21 mouse cellular contexts compared by ENCODE assay signal in genomic region chr12:111699542-111699941, GRCm38 (mm10). TPM values are rescaled to one million over a fixed set of nuclear protein-coding genes. Genes with fewer than 3 reads are reported as not detected.
DNase-seq lines count a peak whose midpoint lies in the region; ATAC-seq lines count a peak whose summit lies in the region.
"Had no signal": no experiment of that assay in that cellular context is flagged by ENCODE, and none has a peak within 500 bp of the region (broad histone marks: within the 10 kb centered on the region; RNA-seq: fewer than 3 reads in every experiment).

No protein-coding gene starts in this region.

- peak overlapping the region; percentile 20; the same call in 1 of the 2 replicates for H3K9ac ChIP-seq in embryonic facial prominence, embryonic 12.5 days
- no peak overlapping the region for H3K9ac ChIP-seq in forebrain, embryonic 11.5 days (ENCODE audit: low read length)
- H3K9ac ChIP-seq: forebrain, embryonic 13.5 days; intestine, embryonic 15.5 days had no signal

- H3K36me3 ChIP-seq in embryonic facial prominence, embryonic 12.5 days: no peaks in the 10 kb centered on the region
- H3K36me3 ChIP-seq in forebrain, embryonic 11.5 days (ENCODE audit: control insufficient read depth, insufficient read depth, low read length): no peaks in the 10 kb centered on the region
- H3K36me3 ChIP-seq: G1E; heart, embryonic 10.5 days; intestine, embryonic 15.5 days had no signal

- intact Hi-C loops in left cerebral cortex, postnatal 14 days (cut with DNase I): no loop called here
- intact Hi-C loops in left cerebral cortex, postnatal 4 days (cut with DNase I): no loop called here

- no peak overlapping the region for H3K27ac ChIP-seq in embryonic facial prominence, embryonic 12.5 days
- no peak overlapping the region for H3K27ac ChIP-seq in forebrain, embryonic 11.5 days (ENCODE audit: low read depth, low read length)
- H3K27ac ChIP-seq: forebrain, embryonic 13.5 days; hindbrain, embryonic 14.5 days; intestine, embryonic 15.5 days had no signal

- no peak overlapping the region for H3K4me3 ChIP-seq in embryonic facial prominence, embryonic 12.5 days
- H3K4me3 ChIP-seq in forebrain, embryonic 11.5 days (ENCODE audit: low read depth, low read length): no peak overlapping the region
- H3K4me3 ChIP-seq: forebrain, embryonic 13.5 days; heart, embryonic 10.5 days; intestine, embryonic 15.5 days had no signal

- WGBS in embryonic facial prominence, embryonic 12.5 days: 78% methylated on average over 4 of the region's 4 CpGs
- WGBS in forebrain, embryonic 11.5 days: 87% methylated on average over 4 of the region's 4 CpGs

- H3K4me1 ChIP-seq in embryonic facial prominence, embryonic 12.5 days: peaks cover 20% of the 10 kb centered on the region
- peaks cover 21% of the 10 kb centered on the region for H3K4me1 ChIP-seq in forebrain, embryonic 11.5 days (replicated peaks; ENCODE audit: control insufficient read depth, insufficient read depth, low read length)

- DNase-seq in frontal cortex, adult 2 months (ENCODE audit: extremely low spot score in 1 of 2, low spot score in 1 of 2): peak; percentile 72 to 75
- DNase-seq in frontal cortex, postnatal 10 days (ENCODE audit: low spot score in 2 of 2): no peak
- peak; percentile 66 to 82 for DNase-seq in left cerebral cortex, postnatal 14 days (ENCODE audit: low spot score in 2 of 2)
- no peak for DNase-seq in left cerebral cortex, postnatal 4 days
- DNase-seq in brain, adult 2 months (ENCODE audit: low read depth, low spot score): peak; percentile 81
- no peak for DNase-seq in forebrain, embryonic 11.5 days (ENCODE audit: low spot score)
- DNase-seq in embryo, embryonic 9.5 days (ENCODE audit: extremely low spot score): no peak
- DNase-seq: adrenal gland, adult 8-10 months; adrenal gland, postnatal 36 days; cerebellum, adult 11 months; cerebellum, adult 9-10 months; heart, adult 18-20 months; heart, postnatal 10 days; heart, postnatal 4 days; kidney, adult 2 months had no signal

- no peak overlapping the region for H3K4me2 ChIP-seq in embryonic facial prominence, embryonic 12.5 days (replicated peaks)
- no peak overlapping the region for H3K4me2 ChIP-seq in forebrain, embryonic 11.5 days (ENCODE audit: low read depth, low read length, severe bottlenecking)
- H3K4me2 ChIP-seq: forebrain, embryonic 13.5 days; hindbrain, embryonic 14.5 days; intestine, embryonic 15.5 days had no signal

- H3K27me3 ChIP-seq in embryonic facial prominence, embryonic 12.5 days: no peaks in the 10 kb centered on the region
- H3K27me3 ChIP-seq in forebrain, embryonic 11.5 days (ENCODE audit: control insufficient read depth, insufficient read depth, low read length): no peaks in the 10 kb centered on the region
- H3K27me3 ChIP-seq: forebrain, embryonic 13.5 days; intestine, embryonic 15.5 days had no signal

- H3K9me3 ChIP-seq in embryonic facial prominence, embryonic 12.5 days: no peaks in the 10 kb centered on the region
- H3K9me3 ChIP-seq in forebrain, embryonic 11.5 days (ENCODE audit: control insufficient read depth, low read length): no peaks in the 10 kb centered on the region
- H3K9me3 ChIP-seq: forebrain, embryonic 13.5 days; G1E; heart, embryonic 10.5 days; intestine, embryonic 15.5 days had no signal

- no peak for ATAC-seq in embryonic facial prominence, embryonic 12.5 days (ENCODE audit: insufficient number of reproducible peaks, insufficient read depth, low FRiP score, low TSS enrichment)
- no peak for ATAC-seq in forebrain, embryonic 11.5 days (replicated peaks; ENCODE audit: low FRiP score)
- ATAC-seq: forebrain, embryonic 13.5 days; intestine, embryonic 15.5 days had no signal

RNA-seq across cellular contexts. Expression of gene Bag5, which starts 13.5 kb away (rescaled TPM):
- polyA plus RNA-seq in frontal cortex, adult 2 months (2012; rRNA removed): 54.7 and 55.0 TPM in 2 replicates
- total RNA-seq in left cerebral cortex, postnatal 14 days (2021): 10 to 100 TPM; 45.7 to 47.0 TPM
- 10 to 100 TPM; 42.0 to 43.6 TPM for total RNA-seq in left cerebral cortex, postnatal 4 days (2021)
- 59.7 and 61.3 TPM in 2 replicates for polyA plus RNA-seq in embryonic facial prominence, embryonic 12.5 days (2016; fragmentation: Nextera tagmentation; extraction: Ambion mirVana)
- 65.2 and 67.7 TPM in 2 replicates for polyA plus RNA-seq in forebrain, embryonic 11.5 days (2014; fragmentation: Nextera tagmentation; extraction: Ambion mirVana)

RNA-seq across cellular contexts. Expression of gene Apopt1, which starts 13.5 kb away (rescaled TPM):
- 50.6 and 53.8 TPM in 2 replicates for polyA plus RNA-seq in frontal cortex, adult 2 months (2012; rRNA removed)
- 10 to 100 TPM; 39.4 to 44.3 TPM for total RNA-seq in left cerebral cortex, postnatal 14 days (2021)
- 10 to 100 TPM; 27.0 to 33.0 TPM for total RNA-seq in left cerebral cortex, postnatal 4 days (2021)
- polyA plus RNA-seq in embryonic facial prominence, embryonic 12.5 days (2016; fragmentation: Nextera tagmentation; extraction: Ambion mirVana): 53.0 and 59.7 TPM in 2 replicates
- 55.4 and 55.5 TPM in 2 replicates for polyA plus RNA-seq in forebrain, embryonic 11.5 days (2014; fragmentation: Nextera tagmentation; extraction: Ambion mirVana)

RNA-seq across cellular contexts. Expression of gene Trmt61a, which starts 21.6 kb away (rescaled TPM):
- polyA plus RNA-seq in frontal cortex, adult 2 months (2012; rRNA removed): 21.0 and 21.9 TPM in 2 replicates
- total RNA-seq in left cerebral cortex, postnatal 14 days (2021): 10 to 100 TPM; 18.9 to 19.7 TPM
- 10 to 100 TPM; 21.3 to 22.0 TPM for total RNA-seq in left cerebral cortex, postnatal 4 days (2021)
- polyA plus RNA-seq in embryonic facial prominence, embryonic 12.5 days (2016; fragmentation: Nextera tagmentation; extraction: Ambion mirVana): 13.3 and 15.1 TPM in 2 replicates
- polyA plus RNA-seq in forebrain, embryonic 11.5 days (2014; fragmentation: Nextera tagmentation; extraction: Ambion mirVana): 12.9 and 15.6 TPM in 2 replicates

RNA-seq across cellular contexts. Expression of gene Ckb, which starts 27.4 kb away (rescaled TPM):
- polyA plus RNA-seq in frontal cortex, adult 2 months (2012; rRNA removed): 3,871 and 4,147 TPM in 2 replicates
- 1,000 to 10,000 TPM; 1,395 to 1,474 TPM for total RNA-seq in left cerebral cortex, postnatal 14 days (2021)
- 100 to 1,000 TPM; 638 to 668 TPM for total RNA-seq in left cerebral cortex, postnatal 4 days (2021)
- polyA plus RNA-seq in embryonic facial prominence, embryonic 12.5 days (2016; fragmentation: Nextera tagmentation; extraction: Ambion mirVana): 339 and 355 TPM in 2 replicates
- polyA plus RNA-seq in forebrain, embryonic 11.5 days (2014; fragmentation: Nextera tagmentation; extraction: Ambion mirVana): 2,325 and 2,523 TPM in 2 replicates
- polyA plus RNA-seq: G1E had no signal

RNA-seq across cellular contexts. Expression of gene Klc1, which starts 59.1 kb away (rescaled TPM):
- 916 and 954 TPM in 2 replicates for polyA plus RNA-seq in frontal cortex, adult 2 months (2012; rRNA removed)
- total RNA-seq in left cerebral cortex, postnatal 14 days (2021): 100 to 1,000 TPM; 856 to 890 TPM
- total RNA-seq in left cerebral cortex, postnatal 4 days (2021): 100 to 1,000 TPM; 716 to 729 TPM
- polyA plus RNA-seq in embryonic facial prominence, embryonic 12.5 days (2016; fragmentation: Nextera tagmentation; extraction: Ambion mirVana): 149 and 157 TPM in 2 replicates
- 226 and 247 TPM in 2 replicates for polyA plus RNA-seq in forebrain, embryonic 11.5 days (2014; fragmentation: Nextera tagmentation; extraction: Ambion mirVana)

Comparison
In these comparisons a context has a peak if more than half of its experiments do, and no peak if none do; other contexts are left out.
1. DNase-seq: peak in frontal cortex, adult 2 months (2 of 2), left cerebral cortex, postnatal 14 days (2 of 2) and brain, adult 2 months (single experiment); none in frontal cortex, postnatal 10 days (0 of 2), left cerebral cortex, postnatal 4 days (single experiment), forebrain, embryonic 11.5 days (single experiment) and embryo, embryonic 9.5 days (single experiment).